Mouse (Mus musculus) small intestine, adult 2 months (tissue): ENCODE measurements around the gene Sarnp. TPM values are rescaled to one million over a fixed set of nuclear protein-coding genes. Genes with fewer than 3 reads are reported as not detected.
A peak's percentile ranks its signal among the peaks of the same experiment; 100 is the strongest.

Experiments
- H3K27ac ChIP-seq: fragments of 200-500 bp; 2 replicates; pipeline ENCODE4 v1.5.1; 2012; ENCODE audit warnings: low read depth, low read length, control low read depth, inconsistent platforms; ENCODE audit not compliant: insufficient read depth
- H3K27me3 ChIP-seq: fragments of 200-500 bp; 2 replicates; pipeline ENCODE4 v1.6.1; 2012; ENCODE audit warnings: mild to moderate bottlenecking, moderate library complexity, low read length, inconsistent platforms; ENCODE audit not compliant: control insufficient read depth, insufficient read depth
- H3K36me3 ChIP-seq: fragments of 200-500 bp; 2 replicates; pipeline ENCODE4 v1.6.1; 2012; ENCODE audit warnings: mild to moderate bottlenecking, low read length, control low read depth, inconsistent platforms; ENCODE audit not compliant: control insufficient read depth, insufficient read depth
- H3K4me1 ChIP-seq: fragments of 200-500 bp; 2 replicates; pipeline ENCODE4 v1.6.1; 2012; ENCODE audit warnings: low read length, inconsistent platforms, mixed read lengths; ENCODE audit not compliant: control insufficient read depth, insufficient read depth, insufficient read length
- H3K4me3 ChIP-seq: fragments of 200-500 bp; 2 replicates; pipeline ENCODE4 v1.5.1; 2012; ENCODE audit warnings: low read depth, mild to moderate bottlenecking, control low read depth, inconsistent platforms, low read length, moderate library complexity
- CTCF ChIP-seq: fragments of 200-500 bp; IDR thresholded peaks from 2 replicates; pipeline ENCODE4 v1.5.1; 2012; ENCODE audit warnings: low read depth, mild to moderate bottlenecking, control low read depth, inconsistent platforms, low read length, moderate library complexity, mixed read lengths; ENCODE audit not compliant: insufficient replicate concordance, insufficient read length; ENCODE audit errors: extremely low read depth
- POLR2A ChIP-seq: fragments of 200-500 bp; IDR thresholded peaks from 2 replicates; pipeline ENCODE4 v1.6.1; 2012; ENCODE audit warnings: low read depth, mild to moderate bottlenecking, control low read depth, inconsistent platforms, low read length, moderate library complexity
- WGBS: fragments of 180-500 bp; shearing (Covaris S2); methylation state at CpG from one replicate; pipeline ENCODE4 v1.1.7; 2018; 5-methylcytosine and 5-hydroxymethylcytosine counted together
- polyA plus RNA-seq: library from polyadenylated mRNA; depleted of rRNA; stranded (reverse); fragments of >200 nt; gene quantifications from 2 replicates; pipeline ENCODE4 v1.2.3, GENCODE M21; 2012; rRNA removed

Gene Sarnp
- polyA plus RNA-seq, 1 experiment, result 0.89 TPM

- Histone ChIP-seq H3K27me3 (no peaks in the 10 kb centered on the region), H3K4me3 (no peak overlapping the region), H3K27ac (no peak overlapping the region; the same call in 1 of the 2 replicates), H3K4me1 (peaks cover 31% of the 10 kb centered on the region), H3K36me3 (peaks cover 11% of the 10 kb centered on the region; the same call in 1 of the 2 replicates)
- WGBS, result 39% methylated on average over 3 of the region's 3 CpGs
- TF ChIP-seq CTCF (no peak), POLR2A (no peak)
Observed at GRCm38 (mm10) chr10:128920736-128921161, 103.6 kb downstream of the Sarnp start.

- Histone ChIP-seq H3K27ac (0 out of 2 replicates have a peak overlapping the region, but pooled peaks have one; percentile 18), H3K36me3 (peaks cover 11% of the 10 kb centered on the region; the same call in 1 of the 2 replicates), H3K4me3 (no peak overlapping the region), H3K27me3 (no peaks in the 10 kb centered on the region), H3K4me1 (peaks cover 31% of the 10 kb centered on the region)
- TF ChIP-seq POLR2A (no peak), CTCF (no peak)
- 77% methylated on average over 1 of the region's 1 CpGs for WGBS
Observed at GRCm38 (mm10) chr10:128921251-128921650, 104.1 kb downstream of the Sarnp start.

- peak overlapping the region; percentile 23; the same call in 1 of the 2 replicates for H3K27ac ChIP-seq
- H3K4me3 ChIP-seq, result peak overlapping the region; percentile 68
- 56% methylated on average over 16 of the region's 16 CpGs for WGBS
- no peaks in the 10 kb centered on the region for H3K27me3 ChIP-seq
- H3K36me3 ChIP-seq, result peaks cover 7% of the 10 kb centered on the region; the same call in 1 of the 2 replicates
- TF ChIP-seq POLR2A (no peak), CTCF (no peak)
- peaks cover 31% of the 10 kb centered on the region for H3K4me1 ChIP-seq
Observed at GRCm38 (mm10) chr10:128921883-128922821, 105.0 kb downstream of the Sarnp start.

DNA sequence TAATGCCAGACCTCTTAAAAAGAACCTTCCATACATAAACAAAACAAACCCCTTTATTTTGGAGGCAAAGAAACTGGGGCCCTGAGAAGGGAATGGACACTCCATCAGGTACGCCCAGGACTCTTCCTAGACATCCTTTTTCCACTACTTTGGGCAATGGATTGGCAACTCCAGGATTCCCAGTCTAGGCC is 105.6 kb downstream of the Sarnp start, which contains the start of gene Rdh5:
TSS of gene Rdh5 (minus strand) at position 67 of the 191 bp plus-strand sequence.
- H3K27ac ChIP-seq, result peak within 1 kb of the TSS; percentile 97
- TF ChIP-seq POLR2A (no peak), CTCF (no peak)
- peak within 1 kb of the TSS; percentile 68 for H3K4me3 ChIP-seq
- WGBS, result 11% methylated on average over 1 of the region's 1 CpGs
- H3K36me3 ChIP-seq, result peaks cover 4% of the 10 kb centered on the region; the same call in 1 of the 2 replicates
- peaks cover 31% of the 10 kb centered on the region for H3K4me1 ChIP-seq
- H3K27me3 ChIP-seq, result no peaks in the 10 kb centered on the region

DNA sequence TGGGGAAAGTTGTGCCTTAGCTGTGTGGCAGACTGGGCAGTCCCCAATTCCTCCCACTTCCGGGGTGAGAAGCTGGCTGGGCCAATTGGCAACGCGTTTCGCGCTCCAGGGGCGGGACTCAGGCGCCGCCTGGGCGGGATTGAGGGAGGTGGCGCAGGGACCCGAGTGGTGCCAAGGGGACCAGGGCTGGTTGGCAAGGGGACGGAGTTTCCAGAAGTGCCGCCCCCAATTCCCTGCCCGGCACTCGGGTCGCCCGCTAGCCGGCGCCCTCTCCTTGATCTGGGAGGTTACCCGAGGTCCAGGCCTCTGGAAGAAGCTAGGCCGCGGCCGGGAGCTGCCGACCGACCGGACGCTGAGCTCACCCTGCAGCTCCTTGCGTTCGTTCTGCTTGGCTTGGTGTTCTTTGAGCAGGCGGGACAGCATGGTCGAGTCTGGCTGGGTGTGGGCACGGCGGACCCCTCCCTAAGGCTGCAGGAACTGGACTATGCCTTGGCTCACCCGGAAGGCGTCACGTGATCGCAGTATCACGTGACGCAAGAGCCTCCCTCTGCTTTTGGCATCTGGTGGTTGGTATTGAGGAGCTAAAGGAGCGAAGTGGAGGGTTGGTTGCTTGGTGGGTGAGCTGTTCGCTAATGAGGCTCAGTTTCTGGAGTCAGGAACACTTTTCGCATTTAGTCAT is 106.0 kb downstream of the Sarnp start:
- H3K27ac ChIP-seq, result peak overlapping the region; percentile 97
- WGBS, result under 1% methylated on average over 42 of the region's 42 CpGs

GRCm38 (mm10) chr10:128923935-128924334 is 106.8 kb downstream of the Sarnp start, which contains the start of gene Bloc1s1:
TSS of gene Bloc1s1 (minus strand) at chr10:128924035.
- peaks cover 22% of the 10 kb centered on the region for H3K4me1 ChIP-seq
- no peak for TF ChIP-seq CTCF
- TF ChIP-seq POLR2A, result no peak
- peak within 1 kb of the TSS; percentile 97 for H3K27ac ChIP-seq
- WGBS, result 38% methylated on average over 9 of the region's 9 CpGs
- no peaks in the 10 kb centered on the region; the same call in 1 of the 2 replicates for H3K36me3 ChIP-seq
- no peaks in the 10 kb centered on the region for H3K27me3 ChIP-seq
- H3K4me3 ChIP-seq, result peak within 1 kb of the TSS; percentile 68

More for the DNA sequence above, 106.0 kb downstream of the Sarnp start:
- peaks cover 1% of the 10 kb centered on the region; the same call in 1 of the 2 replicates for H3K36me3 ChIP-seq
- peak overlapping the region; percentile 68 for H3K4me3 ChIP-seq
- H3K27me3 ChIP-seq, result no peaks in the 10 kb centered on the region
- peaks cover 29% of the 10 kb centered on the region for H3K4me1 ChIP-seq
- peak; percentile 61 for TF ChIP-seq POLR2A
- no peak for TF ChIP-seq CTCF

Other genes starting within 250 kb of the Sarnp start
- gene Erbb3, start 227.7 kb upstream of the Sarnp start, polyA plus RNA-seq, result 32.3 and 127 TPM in 2 replicates
- 439 and 930 TPM in 2 replicates for gene Rps26, start 190.6 kb upstream of the Sarnp start, polyA plus RNA-seq
- 0.65 and 0.95 TPM in 2 replicates for gene Ikzf4, start 171.3 kb upstream of the Sarnp start, polyA plus RNA-seq
- gene Suox, start 143.3 kb upstream of the Sarnp start, polyA plus RNA-seq, result 10.4 and 14.2 TPM in 2 replicates
- gene Rab5b, start 121.1 kb upstream of the Sarnp start, polyA plus RNA-seq, result 17.2 and 32.2 TPM in 2 replicates
- 1.4 and 2.1 TPM in 2 replicates for gene Pmel, start 113.1 kb upstream of the Sarnp start, polyA plus RNA-seq
- gene Cdk2, start 112.3 kb upstream of the Sarnp start, polyA plus RNA-seq, result 4.2 and 6.1 TPM in 2 replicates
- 35.0 and 101 TPM in 2 replicates for gene Dgka, start 72.5 kb upstream of the Sarnp start, polyA plus RNA-seq
- gene Pym1, start 69.4 kb upstream of the Sarnp start, polyA plus RNA-seq, result 6.9 and 17.0 TPM in 2 replicates
- 1.2 and 2.5 TPM in 2 replicates for gene Mmp19, start 26.4 kb upstream of the Sarnp start, polyA plus RNA-seq
- 4.6 and 12.1 TPM in 2 replicates for gene Dnajc14, start 13.3 kb upstream of the Sarnp start, polyA plus RNA-seq
- 4.6 and 7.0 TPM in 2 replicates for gene Tmem198b, start 13.0 kb upstream of the Sarnp start, polyA plus RNA-seq
- 36.4 and 62.8 TPM in 2 replicates for gene Ormdl2, start 4.3 kb downstream of the Sarnp start, polyA plus RNA-seq
- gene Gdf11, start 74.4 kb downstream of the Sarnp start, polyA plus RNA-seq, result 0.53 and 0.82 TPM in 2 replicates
- gene Cd63, start 83.7 kb downstream of the Sarnp start, polyA plus RNA-seq, result 62.0 and 91.5 TPM in 2 replicates
- gene Rdh5, start 105.6 kb downstream of the Sarnp start, polyA plus RNA-seq, result 20.2 and 30.3 TPM in 2 replicates
- 88.8 and 147 TPM in 2 replicates for gene Bloc1s1, start 106.7 kb downstream of the Sarnp start, polyA plus RNA-seq
- gene Itga7, start 116.5 kb downstream of the Sarnp start, polyA plus RNA-seq, result 8.4 and 14.6 TPM in 2 replicates
- 27.6 and 32.2 TPM in 2 replicates for gene Mettl7b, start 143.7 kb downstream of the Sarnp start, polyA plus RNA-seq
- gene Olfr9, start 172.1 kb downstream of the Sarnp start, polyA plus RNA-seq, result not detected in 2 replicates
- not detected in 2 replicates for gene Olfr763, start 193.5 kb downstream of the Sarnp start, polyA plus RNA-seq
- not detected in 2 replicates for gene Olfr764-ps1, start 222.6 kb downstream of the Sarnp start, polyA plus RNA-seq
- gene Olfr765, start 232.7 kb downstream of the Sarnp start, polyA plus RNA-seq, result not detected in 2 replicates